Mouse (Mus musculus): ENCODE data around the gene Epha6. TPM values are rescaled to one million over a fixed set of nuclear protein-coding genes. Genes with fewer than 3 reads are reported as not detected.

Gene Epha6
- not detected for polyA plus RNA-seq (2017; shearing (Covaris generic))

GRCm38 (mm10) chr16:60605061-60605831 lies at the start of gene Epha6:
Gene Epha6, minus strand, starts transcription at chr16:60605531.

GRCm38 (mm10) chr16:59639102-59639691 lies 966.1 kb downstream of the Epha6 start, which contains the start of gene Arl6:
Gene Arl6, minus strand, starts transcription at chr16:59639391.

